Mouse (Mus musculus) left cerebral cortex, postnatal 36 days (tissue): Measurements from ENCODE around the gene Hmg20a. TPM values are rescaled to one million over a fixed set of nuclear protein-coding genes. Genes with fewer than 3 reads are reported as not detected.

Experiments
- DNase-seq, 2 experiments: peaks; one replicate each; pipeline ENCODE4 v3.0.0; 2021 to 2022; ENCODE audit warnings: low spot score in 2 of 2, mixed read lengths in 1 of 2
- intact Hi-C: fragments of 180-260 bp; cut with DNase I; formaldehyde crosslinking; loops from one replicate; pipeline ENCODE4 v1.15.1; 2025
- total RNA-seq, 2 experiments: library from RNA; stranded (reverse); gene quantifications; 2 replicates each; pipeline ENCODE4 v1.2.3; 2021

The Hmg20a gene
- total RNA-seq, 2 experiments from 2014 or later: 65.0 to 69.7 TPM

DNA sequence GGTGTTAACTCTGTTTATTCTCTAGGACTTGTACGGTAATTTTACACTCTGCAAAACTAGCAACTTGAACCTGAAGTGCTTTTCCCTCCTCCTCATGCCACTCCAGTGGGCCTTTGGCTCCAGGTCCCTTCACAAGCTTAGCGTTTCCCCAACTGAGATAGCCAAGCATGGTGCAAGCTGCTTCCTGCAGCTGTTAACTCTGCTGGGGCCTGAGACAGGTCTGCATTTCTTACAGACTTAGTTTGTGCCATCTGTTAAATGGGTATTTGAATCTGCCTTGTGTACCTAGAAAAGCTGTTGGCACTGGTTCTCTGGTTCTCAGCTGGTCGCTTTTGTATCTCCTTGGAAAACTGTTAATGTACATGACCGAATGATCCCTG lies 89.3 kb downstream of the Hmg20a start:
- intact Hi-C loops: loop anchor here (2.0 to 5.0 kb wide), 4 partner anchors 45 to 295 kb away; partner anchors contain the start of genes Hmg20a and Peak1
- no peak for DNase-seq

DNA sequence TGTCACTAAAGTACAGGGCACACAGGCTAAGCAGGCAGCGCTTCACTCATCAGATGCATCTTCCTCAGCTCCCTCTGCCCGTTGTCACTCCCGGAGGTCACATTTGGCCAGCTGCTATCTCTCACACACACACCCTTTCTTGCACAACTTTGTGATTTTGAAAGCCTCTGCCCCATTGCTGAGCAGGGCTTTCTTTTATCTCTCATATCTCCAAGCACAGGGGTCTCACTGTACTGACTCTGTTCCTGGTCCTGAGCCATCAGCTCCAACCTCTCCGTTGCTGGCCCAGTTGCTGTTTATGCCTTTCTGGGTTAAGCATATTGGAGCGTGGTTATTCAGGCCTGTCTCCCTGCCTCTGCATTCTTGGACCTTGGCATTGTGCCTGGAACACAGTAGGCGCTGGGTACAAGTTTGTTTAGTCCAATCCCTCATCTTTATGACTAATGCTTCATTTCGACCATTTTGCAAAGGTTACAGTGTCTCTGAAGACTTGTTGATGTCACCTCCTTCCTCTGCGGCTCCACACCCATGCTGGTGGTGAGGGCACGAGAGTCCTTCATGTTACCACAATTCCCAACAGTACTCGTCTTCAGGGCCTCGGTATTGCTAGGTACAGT lies 90.5 kb downstream of the Hmg20a start:
- intact Hi-C loops: loop anchor here (5.0 kb wide), 3 partner anchors 43 to 297 kb away; no protein-coding TSS in a partner anchor
- DNase-seq: no peak

DNA sequence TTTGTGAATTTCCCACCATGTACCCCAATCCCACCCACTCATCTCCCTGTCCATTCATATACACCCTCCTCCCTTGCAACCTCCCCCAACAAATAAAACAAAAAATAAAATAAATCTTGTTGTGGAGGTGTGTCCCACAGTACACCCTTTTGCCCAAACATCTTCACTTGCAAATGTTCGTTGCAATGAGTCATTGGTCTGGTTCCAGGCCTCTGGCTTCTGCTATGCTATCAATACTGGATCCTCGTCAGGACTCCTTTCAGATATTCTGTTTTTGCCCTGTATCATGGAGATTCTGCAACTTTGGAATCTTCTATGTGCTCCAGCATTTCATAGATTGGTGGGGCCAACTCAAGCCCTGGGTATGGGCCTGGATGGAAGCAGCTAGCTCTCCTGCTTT lies 91.9 kb downstream of the Hmg20a start:
- intact Hi-C loops: no loop called here
- no peak for DNase-seq

DNA sequence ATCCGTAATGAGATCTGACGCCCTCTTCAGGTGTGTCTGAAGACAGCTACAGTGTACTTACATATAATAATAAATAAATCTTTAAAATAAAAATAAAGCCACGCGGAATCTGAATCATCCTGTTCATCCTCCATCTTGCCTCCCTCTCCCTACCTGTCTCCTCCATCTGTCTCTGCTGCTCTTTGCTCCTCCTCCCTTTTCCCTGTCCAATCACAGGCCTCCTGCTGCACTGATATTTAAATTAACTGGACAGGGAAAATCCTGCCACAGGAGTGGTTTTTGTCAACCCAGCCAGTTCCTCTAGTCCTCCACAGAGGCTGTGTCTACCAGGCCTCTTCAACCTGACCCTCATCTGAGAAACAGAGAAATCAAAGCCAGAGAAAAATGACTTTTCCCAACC lies 94.1 kb downstream of the Hmg20a start:
- intact Hi-C loops: no loop called here
- no peak for DNase-seq

DNA sequence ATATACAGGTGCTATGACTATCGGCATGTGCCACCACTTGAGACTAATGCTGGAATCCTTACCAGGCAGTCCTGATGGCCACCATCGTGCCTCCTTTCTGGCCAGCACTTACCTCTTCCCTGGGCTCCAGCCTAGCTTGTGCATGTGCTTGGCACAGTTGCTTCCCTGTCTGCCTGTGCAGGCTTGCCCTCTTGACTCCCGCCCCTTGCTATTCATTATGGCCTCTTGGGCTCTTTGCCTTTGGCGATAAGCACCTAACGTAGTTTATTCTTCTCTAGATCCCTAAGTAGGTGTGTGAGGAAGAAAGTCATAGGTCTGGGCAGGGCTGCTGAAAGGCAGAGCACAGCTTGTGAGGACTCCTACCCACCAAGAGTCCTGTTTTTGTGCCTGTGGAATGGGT lies 96.7 kb downstream of the Hmg20a start:
- no peak for DNase-seq
- intact Hi-C loops: no loop called here

DNA sequence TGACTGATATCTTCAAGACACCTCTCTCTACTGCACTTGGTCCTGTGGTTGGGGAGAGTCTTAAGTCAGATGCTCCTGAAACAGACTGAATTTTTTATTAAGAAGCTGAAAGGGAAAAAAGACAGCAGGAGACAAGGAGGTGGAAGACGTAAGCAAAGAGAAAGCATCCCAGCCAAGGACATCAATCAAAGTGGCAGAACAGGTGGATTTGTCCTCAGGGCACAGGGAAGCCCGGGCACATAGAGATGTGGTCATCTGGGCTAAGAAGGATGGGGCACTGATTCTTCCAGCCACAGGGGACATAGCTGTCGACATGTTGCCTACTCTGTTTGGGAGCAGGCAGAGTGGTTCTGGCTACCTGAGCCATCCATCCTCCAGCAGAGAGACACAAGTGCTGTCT lies 97.8 kb downstream of the Hmg20a start:
- intact Hi-C loops: no loop called here

DNA sequence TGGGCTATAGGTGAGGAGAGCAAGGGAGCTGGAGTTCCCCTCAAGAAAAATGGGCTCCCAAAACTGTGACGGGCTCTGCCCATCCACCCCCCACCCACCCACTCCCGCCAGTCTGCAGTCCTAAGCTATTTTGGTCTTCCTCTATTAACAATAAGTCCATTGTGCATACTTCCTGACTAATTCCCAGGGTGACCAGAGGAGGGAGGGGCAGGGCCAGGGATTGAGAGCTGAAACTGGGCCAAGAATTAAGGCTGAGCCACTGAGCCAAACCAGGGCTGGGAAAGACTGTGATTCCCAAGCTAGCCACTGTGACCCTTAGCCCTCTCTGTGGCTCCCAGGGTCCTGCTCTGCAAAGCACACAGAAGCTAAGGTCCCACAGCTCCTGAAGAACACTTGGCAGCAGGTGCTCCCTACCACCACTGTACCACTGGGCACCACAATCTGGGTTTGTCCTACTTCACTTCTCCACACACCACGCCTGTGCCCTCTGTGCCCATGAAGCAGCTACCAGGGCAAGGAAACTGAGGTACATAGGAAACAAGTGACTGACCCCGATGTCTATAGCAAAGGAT lies 98.4 kb downstream of the Hmg20a start:
- intact Hi-C loops: no loop called here
- DNase-seq: no peak

More for the DNA sequence above, 97.8 kb downstream of the Hmg20a start:
- DNase-seq: no peak

DNA sequence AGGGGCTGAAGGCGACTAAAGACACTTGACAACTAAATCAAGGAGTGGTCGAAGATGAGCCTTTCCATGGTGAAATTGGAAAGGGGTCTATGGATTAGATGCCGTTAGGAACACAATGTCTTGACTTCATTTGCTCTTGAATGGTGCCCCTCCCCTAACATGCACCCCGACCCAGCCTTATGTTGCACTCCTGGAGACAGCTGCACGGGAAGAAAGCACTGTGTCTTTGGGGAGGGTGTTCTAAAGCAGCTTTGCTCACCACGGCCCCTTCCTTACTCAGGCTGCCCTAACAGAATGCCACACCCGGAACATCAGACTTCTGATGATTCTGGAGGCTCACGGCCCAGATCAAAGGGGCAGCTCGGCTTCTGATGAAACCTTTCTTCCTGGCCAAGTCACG lies 103.9 kb downstream of the Hmg20a start:
- intact Hi-C loops: no loop called here
- DNase-seq: no peak

DNA sequence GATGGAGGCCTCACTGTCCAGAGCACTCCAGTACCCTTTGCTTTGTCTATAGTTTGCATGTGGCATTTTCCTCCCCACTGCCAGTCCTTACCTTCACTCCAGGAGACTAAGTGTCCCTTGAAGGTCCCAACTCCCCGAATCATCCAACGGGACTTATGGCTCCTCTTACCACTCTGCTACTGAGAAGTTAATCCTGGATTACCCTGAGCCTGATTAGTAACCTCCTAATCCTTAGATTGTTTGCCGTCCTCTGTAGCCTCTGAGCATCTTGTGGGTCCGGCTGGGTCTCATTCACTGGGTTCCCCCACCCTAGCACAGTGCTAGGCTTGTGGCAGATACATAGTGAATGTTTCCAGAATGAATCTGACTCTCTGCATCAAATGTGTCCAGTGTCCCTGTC lies 109.5 kb downstream of the Hmg20a start:
- intact Hi-C loops: no loop called here
- DNase-seq: no peak

DNA sequence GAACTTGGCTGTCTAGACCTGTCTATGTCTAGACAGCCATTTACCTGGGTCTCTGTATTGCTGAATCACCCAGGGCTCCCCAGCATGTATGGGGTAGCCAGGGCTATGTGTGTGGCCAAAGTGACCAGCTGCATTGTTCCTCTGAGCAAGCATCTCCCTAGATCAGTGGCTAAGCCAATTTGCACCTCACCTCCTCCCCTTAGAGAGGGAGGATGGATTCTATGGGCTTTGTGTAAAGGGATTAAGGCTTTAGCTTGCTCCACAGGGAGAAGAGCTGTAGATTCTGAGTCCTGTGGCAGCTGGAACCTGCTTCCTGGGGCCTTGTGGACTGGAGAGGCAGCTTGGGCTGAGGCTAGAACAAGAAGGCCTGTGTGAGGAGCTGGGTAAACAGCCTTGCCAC lies 113.6 kb downstream of the Hmg20a start:
- intact Hi-C loops: no loop called here
- no peak for DNase-seq

DNA sequence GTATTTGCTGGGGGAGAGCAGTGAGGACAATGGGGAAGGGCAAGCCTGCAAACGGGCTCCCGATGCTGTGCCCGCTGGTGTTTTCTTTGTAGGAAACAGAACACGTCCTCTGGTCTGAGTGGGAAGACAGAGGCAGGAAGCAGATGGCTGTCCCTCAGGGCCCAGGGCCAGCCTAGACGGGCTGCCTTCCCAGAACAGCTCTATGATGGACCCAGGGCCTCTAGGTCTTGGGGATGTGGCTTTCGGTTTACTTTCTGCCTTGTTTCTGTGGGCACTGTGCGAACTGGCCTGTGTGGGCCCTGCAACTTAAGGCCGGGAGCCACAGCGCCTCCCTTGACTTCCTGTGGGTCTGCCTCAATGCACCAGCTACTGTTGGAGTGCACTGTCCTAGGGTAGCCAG lies 115.5 kb downstream of the Hmg20a start:
- intact Hi-C loops: no loop called here
- no peak for DNase-seq

DNA sequence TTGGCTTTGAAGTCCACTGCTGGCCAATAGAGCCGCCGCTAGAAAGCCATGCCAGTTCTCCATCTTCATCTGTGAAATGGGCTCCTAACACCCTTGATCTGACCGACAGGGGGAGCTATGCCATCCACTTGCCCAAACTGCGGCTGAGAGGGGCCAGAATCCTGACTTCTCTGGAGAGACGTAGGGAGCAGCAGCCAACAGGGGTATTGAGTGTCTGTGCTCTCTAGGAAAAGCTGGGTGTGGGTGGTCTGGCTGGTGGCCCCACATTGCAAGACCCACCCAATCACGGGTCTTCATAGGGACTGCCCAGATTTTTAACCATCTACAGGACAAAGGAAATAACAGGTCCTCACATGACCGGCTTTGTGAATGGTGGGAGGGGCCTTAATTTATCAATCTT lies 116.3 kb downstream of the Hmg20a start:
- DNase-seq: no peak
- intact Hi-C loops: no loop called here

DNA sequence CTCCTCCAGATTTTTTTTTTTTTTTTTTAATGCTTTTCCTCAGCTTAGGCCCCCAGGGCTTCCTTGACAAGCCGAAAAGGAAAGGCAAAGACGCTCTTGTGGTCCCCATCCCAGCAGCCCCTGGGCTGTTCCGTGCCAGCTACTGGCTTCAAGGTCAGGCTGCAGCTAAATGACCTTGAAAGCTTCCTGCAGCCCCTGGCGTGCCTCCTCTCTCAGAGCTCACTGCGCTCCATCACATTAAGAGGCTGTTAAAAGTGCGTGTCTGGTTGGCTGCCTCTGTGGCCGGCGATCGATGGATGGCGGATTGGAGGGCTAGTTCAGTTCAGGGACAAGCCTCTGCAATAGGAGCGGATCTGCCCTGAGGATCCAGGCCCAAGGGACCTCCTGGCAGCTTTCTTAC lies 117.0 kb downstream of the Hmg20a start:
- no peak for DNase-seq
- intact Hi-C loops: no loop called here

DNA sequence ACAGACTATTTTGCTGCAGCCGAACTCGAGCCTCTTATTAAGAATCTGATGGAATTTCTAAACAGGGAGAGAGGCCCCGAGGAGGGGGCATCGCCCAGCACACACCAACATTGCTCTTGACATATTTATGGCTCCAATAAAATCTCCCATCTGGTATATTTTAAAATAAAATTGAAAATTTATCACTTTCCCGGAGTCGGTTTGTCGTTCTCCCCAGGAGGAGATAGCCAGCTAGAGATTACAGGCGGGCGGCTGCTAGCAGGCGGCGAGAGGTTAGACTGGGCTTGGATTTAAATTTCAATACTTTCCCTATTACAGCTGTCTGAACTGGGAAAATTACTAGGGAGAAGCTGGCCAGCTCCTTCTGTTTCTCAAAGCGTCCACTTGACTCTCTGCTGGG lies 121.6 kb downstream of the Hmg20a start:
- intact Hi-C loops: no loop called here
- no peak for DNase-seq

DNA sequence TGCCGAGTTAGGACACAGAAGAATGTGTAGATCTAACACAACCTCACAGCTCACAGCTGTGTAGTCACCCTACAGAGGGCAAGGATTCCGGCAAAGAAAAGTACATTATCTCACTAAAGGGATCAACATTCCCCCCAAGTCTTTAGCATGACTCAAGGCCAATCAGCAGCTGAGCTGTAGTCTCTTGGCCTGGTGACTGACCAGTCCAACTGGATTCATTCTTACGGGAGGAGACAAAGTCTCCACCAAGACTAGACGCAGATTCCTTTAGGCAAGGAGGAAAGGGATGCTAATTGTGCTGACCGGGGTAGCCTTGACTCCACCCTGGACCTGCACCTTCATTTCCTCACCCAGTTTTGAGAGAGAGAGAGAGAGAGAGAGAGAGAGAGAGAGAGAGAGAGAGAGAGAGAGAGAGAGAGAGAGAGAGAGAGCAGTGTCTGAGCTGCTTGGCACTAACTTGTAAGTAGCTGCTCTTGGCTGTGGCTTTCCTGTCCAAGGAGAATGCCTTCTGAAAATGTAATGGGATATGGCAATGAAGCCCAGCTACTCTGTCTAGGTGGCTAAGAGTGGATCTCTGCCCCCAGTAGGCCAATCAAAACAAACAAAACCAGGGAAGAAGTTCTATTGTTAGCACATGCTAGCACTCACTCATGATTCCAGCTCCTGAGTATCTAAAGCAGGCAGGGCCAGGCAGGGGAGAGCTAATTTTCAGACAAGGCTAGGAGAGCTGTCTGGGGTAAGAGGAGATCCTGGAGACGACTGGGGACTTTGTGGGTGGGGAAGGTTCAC lies 126.5 kb downstream of the Hmg20a start:
- intact Hi-C loops: no loop called here
- DNase-seq: no peak

Other genes starting within 250 kb of the Hmg20a start
- gene Peak1, start 542 bp upstream of the Hmg20a start, total RNA-seq: 10 to 100 TPM; 28.2 to 40.5 TPM